Mouse (Mus musculus) neural tube, embryonic 14.5 days (tissue): ENCODE data around the gene Ptgis. TPM values are rescaled to one million over a fixed set of nuclear protein-coding genes. Genes with fewer than 3 reads are reported as not detected.

Source experiments
- ATAC-seq: fragments of 200-750 bp; cut with Nextera tagmentation; 2 replicates; pipeline ENCODE4 v1.8.0; 2017; ENCODE audit warnings: low read depth, mild to moderate bottlenecking, moderate TSS enrichment, moderate library complexity
- H3K27ac ChIP-seq: fragments of 300-500 bp; sonication (generic); 2 replicates; pipeline ENCODE4 v1.5.1; 2014; ENCODE audit warnings: low read depth, mild to moderate bottlenecking, control low read depth, low read length, moderate library complexity, mixed read lengths
- H3K27me3 ChIP-seq: fragments of 300-500 bp; sonication (generic); 2 replicates; pipeline ENCODE4 v1.6.1; 2014; ENCODE audit warnings: low read length; ENCODE audit not compliant: control insufficient read depth, insufficient read depth
- H3K36me3 ChIP-seq: fragments of 300-500 bp; sonication (generic); 2 replicates; pipeline ENCODE4 v1.6.1; 2014; ENCODE audit warnings: low read length, mixed read lengths; ENCODE audit not compliant: control insufficient read depth, insufficient read depth
- H3K4me1 ChIP-seq: fragments of 300-500 bp; sonication (generic); 2 replicates; pipeline ENCODE4 v1.6.1; 2014; ENCODE audit warnings: low read length; ENCODE audit not compliant: control insufficient read depth, insufficient read depth
- H3K4me2 ChIP-seq: fragments of 300-500 bp; sonication (generic); 2 replicates; pipeline ENCODE4 v1.6.1; 2014; ENCODE audit warnings: mild to moderate bottlenecking, low read depth, low read length, control low read depth
- H3K4me3 ChIP-seq: fragments of 300-500 bp; sonication (generic); 2 replicates; pipeline ENCODE4 v1.5.1; 2014; ENCODE audit warnings: low read depth, low read length, control low read depth, mixed read lengths
- H3K9ac ChIP-seq: fragments of 300-500 bp; sonication (generic); replicated peaks from 2 replicates; pipeline ENCODE4 v1.6.1; 2014; ENCODE audit warnings: low read depth, mild to moderate bottlenecking, control low read depth, low read length, mixed read lengths
- H3K9me3 ChIP-seq: fragments of 300-500 bp; sonication (generic); 2 replicates; pipeline ENCODE4 v1.6.1; 2016; ENCODE audit warnings: low read length; ENCODE audit not compliant: control insufficient read depth
- WGBS: fragments of 180-500 bp; shearing (Covaris S2); extraction: QIAGEN DNeasy Blood & Tissue Kit; methylation state at CpG from one replicate; pipeline ENCODE4 v1.1.7; 2014; 5-methylcytosine and 5-hydroxymethylcytosine counted together
- polyA plus RNA-seq: library from polyadenylated mRNA; unstranded; fragments of >200 nt; fragmentation: Nextera tagmentation; extraction: Ambion mirVana; gene quantifications from 2 replicates; pipeline ENCODE4 v1.2.1, GENCODE M21; 2014

Ptgis gene
- polyA plus RNA-seq, 1 experiment from 2014 or later: 1.9 TPM

DNA sequence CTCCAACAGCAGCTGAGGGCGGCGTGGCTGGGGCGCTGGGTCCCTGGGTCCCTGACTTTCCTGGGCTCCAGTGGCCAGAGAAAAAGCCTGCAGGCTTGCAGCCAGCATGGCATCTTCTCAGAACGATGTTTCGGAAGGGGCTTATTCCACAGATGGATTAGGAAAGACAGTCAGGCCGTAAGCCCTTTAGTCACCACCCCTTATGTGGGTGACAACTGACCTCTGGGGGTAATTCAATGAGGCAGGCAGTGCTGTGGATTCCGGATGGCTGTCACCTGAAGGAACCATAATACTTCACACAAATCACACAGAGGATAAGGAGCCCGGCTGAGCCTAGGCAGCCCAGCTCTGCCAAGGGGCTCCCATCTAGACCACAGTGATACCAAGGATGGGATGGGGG lies 59.3 kb downstream of the Ptgis start:
- no peaks in the 10 kb centered on the region for H3K9me3 ChIP-seq
- ATAC-seq: no peak
- H3K9ac ChIP-seq: no peak overlapping the region
- 0 out of 2 replicates have a peak, but pooled peaks cover 2% of the 10 kb centered on the region for H3K4me1 ChIP-seq
- no peak overlapping the region for H3K4me3 ChIP-seq
- no peaks in the 10 kb centered on the region for H3K36me3 ChIP-seq
- no peaks in the 10 kb centered on the region for H3K27me3 ChIP-seq
- H3K27ac ChIP-seq: no peak overlapping the region
- WGBS: 80% methylated on average over 8 of the region's 8 CpGs
- H3K4me2 ChIP-seq: no peak overlapping the region

DNA sequence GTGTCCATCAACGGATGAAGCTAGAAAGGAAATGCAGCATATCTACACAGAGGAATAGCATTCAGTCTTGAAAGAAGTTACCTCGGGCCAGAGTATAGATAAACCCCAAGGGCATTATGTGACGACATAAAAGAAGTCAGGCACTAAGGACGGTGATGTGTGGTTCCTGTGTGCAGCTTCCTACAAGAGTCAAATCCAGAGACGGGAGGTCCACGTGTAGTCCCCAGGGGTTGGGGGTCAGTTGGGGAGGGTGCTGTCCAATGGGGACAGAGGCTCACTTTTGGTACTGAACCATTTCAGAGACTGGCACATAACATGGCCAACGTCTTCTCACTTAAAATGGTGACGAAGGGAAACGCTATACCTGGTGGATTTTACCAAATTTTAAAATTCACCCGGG lies 61.1 kb downstream of the Ptgis start:
- Histone ChIP-seq H3K9ac (no peak overlapping the region), H3K27ac (no peak overlapping the region), H3K4me1 (0 out of 2 replicates have a peak, but pooled peaks cover under 1% of the 10 kb centered on the region), H3K4me2 (no peak overlapping the region), H3K27me3 (no peaks in the 10 kb centered on the region), H3K9me3 (no peaks in the 10 kb centered on the region), H3K4me3 (no peak overlapping the region), H3K36me3 (no peaks in the 10 kb centered on the region)
- ATAC-seq: no peak
- WGBS: 88% methylated on average over 10 of the region's 10 CpGs

DNA sequence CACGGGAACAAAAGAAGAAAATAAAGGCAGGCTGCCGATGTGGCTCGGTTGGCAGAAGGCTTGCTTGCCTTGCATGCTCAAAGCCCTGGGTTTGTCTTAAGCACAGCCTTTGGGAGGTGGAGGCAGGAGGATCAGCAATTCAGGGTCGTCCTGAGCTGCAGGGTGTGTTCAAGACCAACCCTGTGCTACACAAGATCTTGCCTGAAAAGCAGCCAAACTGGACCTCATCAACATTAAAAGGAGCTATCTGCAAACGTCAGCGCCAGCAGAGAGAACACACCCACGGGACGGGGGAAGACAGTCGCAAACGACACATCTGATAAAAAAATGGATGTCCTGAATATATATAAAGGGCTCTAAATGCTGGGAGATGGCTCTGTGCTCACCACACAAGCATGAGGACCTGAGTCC lies 63.2 kb downstream of the Ptgis start:
- H3K36me3 ChIP-seq: no peaks in the 10 kb centered on the region
- H3K4me2 ChIP-seq: no peak overlapping the region
- 63% methylated on average over 10 of the region's 10 CpGs for WGBS

DNA sequence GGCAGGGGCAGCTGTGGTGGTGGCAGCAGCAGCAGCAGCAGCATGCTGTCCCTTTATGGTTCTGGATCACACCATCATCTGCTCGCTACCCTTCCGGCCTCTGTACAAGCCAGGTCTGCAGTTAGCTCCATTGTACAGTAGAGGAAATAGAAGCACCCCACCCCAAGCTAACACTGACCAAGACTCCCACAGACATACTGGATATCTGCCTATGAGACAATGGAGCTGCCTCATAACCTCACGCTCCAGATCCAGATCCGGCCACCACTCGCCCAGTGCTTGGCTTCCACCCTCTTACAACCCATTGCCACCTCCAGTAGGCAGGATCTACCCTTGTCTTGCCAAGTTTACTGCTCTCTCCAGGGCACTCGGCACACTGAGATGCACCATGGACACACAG lies 65.1 kb downstream of the Ptgis start:
- Histone ChIP-seq H3K27me3 (no peaks in the 10 kb centered on the region), H3K4me2 (no peak overlapping the region), H3K27ac (no peak overlapping the region), H3K9me3 (no peaks in the 10 kb centered on the region), H3K36me3 (no peaks in the 10 kb centered on the region), H3K4me1 (no peaks in the 10 kb centered on the region), H3K9ac (no peak overlapping the region), H3K4me3 (no peak overlapping the region)
- no peak for ATAC-seq
- whole genome bisulfite sequencing: 87% methylated on average over 6 of the region's 6 CpGs

More for the DNA sequence above, 63.2 kb downstream of the Ptgis start:
- Histone ChIP-seq H3K27ac (no peak overlapping the region), H3K9me3 (no peaks in the 10 kb centered on the region), H3K9ac (no peak overlapping the region), H3K27me3 (no peaks in the 10 kb centered on the region), H3K4me1 (no peaks in the 10 kb centered on the region), H3K4me3 (no peak overlapping the region)
- ATAC-seq: no peak

DNA sequence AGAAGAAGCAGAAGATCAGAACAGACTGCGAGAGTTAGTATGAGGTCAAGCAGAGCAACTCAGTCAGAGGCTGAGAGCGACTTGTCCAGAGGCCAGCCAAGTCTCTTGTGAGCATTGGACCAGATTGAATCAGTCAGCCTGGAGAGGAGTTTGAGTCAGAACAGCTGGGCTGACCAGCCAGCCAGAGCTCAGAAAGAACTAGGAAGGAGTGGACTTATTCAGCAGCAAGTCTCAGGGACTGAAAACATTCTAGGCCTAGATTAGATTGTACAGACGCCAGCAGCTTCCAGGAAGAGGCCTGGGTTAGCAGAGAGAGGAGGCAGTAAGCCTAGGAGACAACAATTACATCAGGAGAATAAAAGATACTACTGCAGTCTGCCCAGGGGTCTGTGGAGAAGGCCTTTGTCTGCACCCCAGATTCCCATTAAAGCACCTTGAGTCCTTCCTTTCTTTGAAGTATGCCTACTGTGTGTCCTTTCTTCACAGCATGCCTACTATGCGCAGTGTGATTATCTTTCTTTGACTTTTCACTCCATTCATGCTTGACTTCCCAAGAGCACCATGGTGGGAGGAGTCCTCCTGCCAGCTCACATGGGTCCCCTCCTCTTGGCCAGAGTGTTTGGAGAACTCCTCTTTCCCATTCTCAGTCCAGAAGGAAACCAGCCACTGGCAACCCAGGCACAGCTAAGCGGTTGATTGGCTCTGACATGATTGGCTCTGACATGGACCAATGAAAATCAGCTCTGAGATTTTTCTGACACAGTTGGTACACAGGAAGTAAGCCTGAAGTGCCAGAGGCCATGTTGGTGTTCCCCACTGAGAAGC lies 67.1 kb downstream of the Ptgis start:
- Histone ChIP-seq H3K27me3 (no peaks in the 10 kb centered on the region), H3K4me1 (no peaks in the 10 kb centered on the region), H3K9me3 (no peaks in the 10 kb centered on the region), H3K4me2 (no peak overlapping the region), H3K27ac (no peak overlapping the region), H3K4me3 (no peak overlapping the region), H3K36me3 (no peaks in the 10 kb centered on the region), H3K9ac (no peak overlapping the region)
- WGBS: 81% methylated on average over 5 of the region's 5 CpGs
- ATAC-seq: no peak

DNA sequence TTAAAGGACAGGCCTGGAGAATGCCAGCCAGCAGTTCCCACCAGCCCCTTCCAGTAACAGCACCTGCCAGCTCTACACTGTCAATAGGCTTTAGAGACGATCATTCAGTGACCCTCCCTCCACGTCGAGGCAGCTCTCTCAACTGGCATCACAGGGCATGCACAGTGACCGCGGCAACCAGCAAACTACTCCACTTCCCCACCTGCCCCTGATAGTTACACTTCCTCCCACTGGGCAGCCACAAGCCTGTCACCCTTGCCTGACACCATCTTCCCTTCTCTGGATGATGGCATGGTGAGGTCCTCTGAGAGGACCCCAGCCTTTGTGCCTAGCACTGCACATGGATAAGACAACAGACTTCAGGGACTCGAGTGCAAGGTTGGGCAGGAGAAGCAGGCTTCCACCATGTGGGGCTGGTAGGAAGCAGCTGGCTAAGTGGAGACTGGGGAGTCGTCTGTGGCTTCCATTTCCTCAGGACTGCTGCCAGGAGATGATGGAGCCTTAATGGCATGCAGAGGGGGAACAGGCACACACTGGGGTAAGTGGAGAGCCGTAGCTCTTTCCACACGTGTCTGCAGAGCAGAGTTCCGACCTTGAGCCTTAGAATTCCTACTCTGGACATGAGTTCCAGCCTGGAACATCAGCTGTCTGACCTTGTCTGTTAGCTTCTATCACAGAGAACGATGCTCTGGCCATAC lies 72.7 kb downstream of the Ptgis start:
- no peak overlapping the region for H3K4me3 ChIP-seq
- no peaks in the 10 kb centered on the region for H3K4me1 ChIP-seq
- no peaks in the 10 kb centered on the region for H3K9me3 ChIP-seq
- ATAC-seq: peak; percentile 46; the same call in 1 of the 2 replicates
- H3K27me3 ChIP-seq: no peaks in the 10 kb centered on the region
- WGBS: 41% methylated on average over 11 of the region's 11 CpGs
- no peaks in the 10 kb centered on the region for H3K36me3 ChIP-seq
- no peak overlapping the region for H3K9ac ChIP-seq
- H3K4me2 ChIP-seq: no peak overlapping the region
- H3K27ac ChIP-seq: no peak overlapping the region

DNA sequence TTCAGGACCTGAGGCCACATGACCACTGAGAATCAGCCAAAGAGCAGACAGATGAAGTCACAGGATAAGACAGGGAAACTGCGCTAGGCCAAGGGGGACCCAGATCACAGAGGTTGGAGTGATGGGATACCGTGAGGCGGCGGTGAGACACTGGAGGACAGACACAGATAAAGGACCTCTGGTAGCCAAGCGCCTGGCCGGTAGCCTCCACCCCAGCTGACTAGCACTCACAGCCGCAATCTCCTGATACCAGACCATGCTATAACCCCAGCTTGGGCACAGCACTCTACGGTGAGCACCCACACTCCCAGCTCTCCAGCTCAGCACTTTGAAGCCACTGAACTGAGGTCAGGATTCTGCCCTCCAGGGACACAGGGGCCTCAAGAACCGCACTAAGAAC lies 76.8 kb downstream of the Ptgis start:
- 88% methylated on average over 9 of the region's 9 CpGs for WGBS
- no peak for ATAC-seq
- no peaks in the 10 kb centered on the region for H3K27me3 ChIP-seq

DNA sequence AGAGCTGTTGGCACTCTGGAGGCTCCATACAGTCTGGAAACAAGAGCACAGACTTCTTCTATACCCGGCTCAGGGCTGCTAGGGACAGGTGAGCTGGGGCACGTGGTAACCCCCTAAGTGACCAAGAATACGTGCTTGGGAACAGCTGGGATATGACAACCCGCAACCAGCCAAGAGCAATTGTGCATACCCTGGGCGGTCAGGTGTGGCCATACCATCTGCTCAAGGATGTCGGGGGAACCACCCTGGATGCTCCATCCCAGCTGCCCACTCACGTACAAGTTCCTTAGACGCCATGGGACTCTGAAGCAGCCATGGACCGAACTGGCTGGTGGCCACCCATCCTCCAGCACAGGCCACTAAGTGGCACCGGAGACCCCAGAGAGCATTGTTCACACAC lies 77.3 kb downstream of the Ptgis start:
- WGBS: 85% methylated on average over 10 of the region's 10 CpGs

More for the DNA sequence above, 76.8 kb downstream of the Ptgis start:
- H3K4me3 ChIP-seq: no peak overlapping the region
- no peaks in the 10 kb centered on the region for H3K9me3 ChIP-seq
- no peaks in the 10 kb centered on the region for H3K36me3 ChIP-seq
- no peak overlapping the region for H3K4me2 ChIP-seq
- H3K27ac ChIP-seq: no peak overlapping the region
- no peak overlapping the region for H3K9ac ChIP-seq
- H3K4me1 ChIP-seq: no peaks in the 10 kb centered on the region

DNA sequence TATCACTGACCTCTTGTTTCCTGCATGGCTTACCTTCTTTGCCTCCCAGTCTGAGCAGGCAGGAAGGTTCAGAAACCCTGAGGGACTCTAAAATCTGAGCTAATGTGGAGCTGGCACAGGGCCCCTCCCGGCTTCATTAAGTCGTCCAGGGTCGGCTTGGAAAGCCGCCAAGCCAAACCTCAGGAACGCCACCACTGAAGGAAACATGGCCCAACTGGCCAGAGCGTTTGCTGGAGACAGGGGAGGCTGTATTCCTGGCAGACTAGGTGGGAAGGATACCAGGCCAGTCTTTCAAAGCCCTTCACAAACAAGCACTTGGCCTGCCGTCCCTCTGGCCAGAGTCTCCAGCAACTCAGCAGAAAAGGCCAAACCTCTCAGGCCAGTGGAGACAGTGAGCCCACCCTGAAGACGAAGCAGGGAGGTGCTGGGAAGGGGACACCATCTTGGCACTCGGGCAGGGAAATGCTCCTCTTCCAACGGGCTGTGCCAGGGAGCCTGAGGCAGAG lies 77.8 kb downstream of the Ptgis start:
- ATAC-seq: no peak
- H3K4me3 ChIP-seq: no peak overlapping the region
- no peak overlapping the region for H3K27ac ChIP-seq
- H3K4me2 ChIP-seq: no peak overlapping the region
- WGBS: 77% methylated on average over 10 of the region's 10 CpGs
- H3K9ac ChIP-seq: no peak overlapping the region
- H3K27me3 ChIP-seq: no peaks in the 10 kb centered on the region
- no peaks in the 10 kb centered on the region for H3K9me3 ChIP-seq
- H3K4me1 ChIP-seq: no peaks in the 10 kb centered on the region
- no peaks in the 10 kb centered on the region for H3K36me3 ChIP-seq

More for the DNA sequence above, 77.3 kb downstream of the Ptgis start:
- Histone ChIP-seq H3K9me3 (no peaks in the 10 kb centered on the region), H3K4me1 (no peaks in the 10 kb centered on the region), H3K36me3 (no peaks in the 10 kb centered on the region), H3K27me3 (no peaks in the 10 kb centered on the region), H3K9ac (no peak overlapping the region), H3K4me3 (no peak overlapping the region), H3K27ac (no peak overlapping the region), H3K4me2 (no peak overlapping the region)
- ATAC-seq: no peak
